Comparison of ENCODE assay signal across 8 mouse cellular contexts in the genomic region with DNA sequence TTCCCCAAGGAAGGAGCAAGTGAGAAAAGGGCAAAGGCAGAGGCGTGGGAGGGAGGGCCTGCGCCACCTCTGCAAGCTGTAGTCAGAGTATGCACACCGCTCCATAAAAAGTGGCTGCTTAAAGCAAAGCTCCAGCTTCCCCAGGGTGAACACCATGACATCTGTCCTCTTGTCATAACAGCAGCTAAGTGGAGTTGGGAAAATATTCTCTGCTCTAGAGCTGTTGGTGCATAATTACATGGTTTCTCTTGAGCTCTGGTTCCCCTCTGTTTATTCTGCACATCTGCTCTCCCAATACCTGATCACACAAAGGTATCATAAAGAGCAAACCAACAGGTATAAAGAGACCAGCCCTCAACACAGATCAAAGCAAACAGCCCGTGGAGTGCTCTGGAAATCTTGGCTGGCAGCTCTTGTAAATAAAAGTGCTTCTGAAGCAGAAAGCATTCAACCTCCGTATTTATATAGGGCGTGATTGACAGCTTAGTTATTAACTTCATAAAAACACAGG.
A peak's percentile ranks its signal among the peaks of the same experiment; 100 is the strongest.
DNase-seq lines count a peak whose midpoint lies in the region; ATAC-seq lines count a peak whose summit lies in the region.

No protein-coding gene starts in this region.

- no peak for ATAC-seq in neural tube, embryonic 11.5 days (ENCODE audit: insufficient read depth, low FRiP score, low TSS enrichment)
- ATAC-seq in hindbrain, embryonic 13.5 days (ENCODE audit: low FRiP score): peak; percentile 61; the same call in 1 of the 2 replicates
- peak; percentile 50; the same call in 1 of the 2 replicates for ATAC-seq in limb, embryonic 15.5 days (ENCODE audit: insufficient number of reproducible peaks, low FRiP score, low TSS enrichment, low read depth)

- 40% methylated on average over 6 of the region's 6 CpGs for WGBS in neural tube, embryonic 11.5 days
- 50% methylated on average over 6 of the region's 6 CpGs for WGBS in hindbrain, embryonic 13.5 days
- WGBS in limb, embryonic 15.5 days: 22% methylated on average over 6 of the region's 6 CpGs

- no peak overlapping the region for H3K27ac ChIP-seq in neural tube, embryonic 11.5 days (ENCODE audit: low read depth, low read length)
- H3K27ac ChIP-seq in hindbrain, embryonic 13.5 days: peak overlapping the region; percentile 66
- peak overlapping the region; percentile 86 for H3K27ac ChIP-seq in limb, embryonic 15.5 days

- peaks cover 17% of the 10 kb centered on the region for H3K4me1 ChIP-seq in neural tube, embryonic 11.5 days (ENCODE audit: control insufficient read depth, insufficient read depth, low read length)
- peaks cover 50% of the 10 kb centered on the region for H3K4me1 ChIP-seq in hindbrain, embryonic 13.5 days (replicated peaks)
- H3K4me1 ChIP-seq in limb, embryonic 15.5 days: peaks cover 60% of the 10 kb centered on the region

- H3K4me3 ChIP-seq in neural tube, embryonic 11.5 days (ENCODE audit: low read depth, low read length): no peak overlapping the region
- no peak overlapping the region for H3K4me3 ChIP-seq in hindbrain, embryonic 13.5 days
- no peak overlapping the region for H3K4me3 ChIP-seq in limb, embryonic 15.5 days

- no peaks in the 10 kb centered on the region for H3K27me3 ChIP-seq in neural tube, embryonic 11.5 days (ENCODE audit: control insufficient read depth, insufficient read depth, low read length)
- no peaks in the 10 kb centered on the region for H3K27me3 ChIP-seq in hindbrain, embryonic 13.5 days
- H3K27me3 ChIP-seq in limb, embryonic 15.5 days: no peaks in the 10 kb centered on the region

- H3K9ac ChIP-seq in neural tube, embryonic 11.5 days (ENCODE audit: low read length): no peak overlapping the region
- no peak overlapping the region for H3K9ac ChIP-seq in hindbrain, embryonic 13.5 days
- no peak overlapping the region for H3K9ac ChIP-seq in limb, embryonic 15.5 days

- no peaks in the 10 kb centered on the region for H3K9me3 ChIP-seq in neural tube, embryonic 11.5 days (ENCODE audit: control insufficient read depth, low read length)
- no peaks in the 10 kb centered on the region for H3K9me3 ChIP-seq in hindbrain, embryonic 13.5 days
- H3K9me3 ChIP-seq in limb, embryonic 15.5 days: no peaks in the 10 kb centered on the region

- 0 out of 2 replicates have a peak, but pooled peaks cover 2% of the 10 kb centered on the region for H3K36me3 ChIP-seq in neural tube, embryonic 11.5 days (ENCODE audit: control insufficient read depth, insufficient read depth, low read length)
- H3K36me3 ChIP-seq in hindbrain, embryonic 13.5 days: no peaks in the 10 kb centered on the region; the same call in 1 of the 2 replicates
- H3K36me3 ChIP-seq in limb, embryonic 15.5 days: no peaks in the 10 kb centered on the region

- DNase-seq in neural tube, embryonic 11.5 days (ENCODE audit: low spot score): peak; percentile 23
- DNase-seq in neural tube, embryonic 10.5 days (ENCODE audit: extremely low spot score, low spot score): no peak
- DNase-seq in yolk sac, embryonic 10.5 days (ENCODE audit: low spot score): peak; percentile 21
- no peak for DNase-seq in gastrocnemius, postnatal 4 days (ENCODE audit: low spot score in 2 of 2)
- DNase-seq in adrenal gland, postnatal 10 days: no peak
- no peak for DNase-seq in testis, postnatal 10 days (ENCODE audit: low spot score)

- H3K4me2 ChIP-seq in neural tube, embryonic 11.5 days (ENCODE audit: low read depth): no peak overlapping the region
- H3K4me2 ChIP-seq in hindbrain, embryonic 13.5 days: no peak overlapping the region
- H3K4me2 ChIP-seq in limb, embryonic 15.5 days: no peak overlapping the region

Comparison
In these comparisons a context has a peak if more than half of its experiments do, and no peak if none do; other contexts are left out.
1. DNase-seq: peak in neural tube, embryonic 11.5 days (single experiment) and yolk sac, embryonic 10.5 days (single experiment); none in neural tube, embryonic 10.5 days (single experiment), gastrocnemius, postnatal 4 days (0 of 2), adrenal gland, postnatal 10 days (single experiment) and testis, postnatal 10 days (single experiment).